Mouse (Mus musculus) heart, adult 2 months (tissue): ENCODE results near the gene Cad.

Experiments used
- CTCF ChIP-seq: fragments of 200-600 bp; IDR thresholded peaks from 2 replicates; pipeline ENCODE4 v1.8.1; 2022; ENCODE audit warnings: antibody characterized with exemption, mild to moderate bottlenecking, moderate library complexity
- EP300 ChIP-seq: fragments of 200-500 bp; IDR thresholded peaks from 2 replicates; pipeline ENCODE4 v1.6.1; 2011; ENCODE audit warnings: low read depth, low read length, control low read depth; ENCODE audit not compliant: insufficient read depth
- POLR2A ChIP-seq: fragments of 200-500 bp; IDR thresholded peaks from 2 replicates; pipeline ENCODE4 v1.6.1; 2011; ENCODE audit warnings: mild to moderate bottlenecking, low read depth, low read length, control low read depth; ENCODE audit not compliant: insufficient read depth

- TF ChIP-seq POLR2A (no peak), CTCF (no peak), EP300 (no peak)
Measured at GRCm38 (mm10) chr5:31123481-31123880, 68.9 kb downstream of the Cad start.
